Mouse (Mus musculus) large intestine, adult 2 months (tissue): Measurements from ENCODE around the gene Elf2. TPM values are rescaled to one million over a fixed set of nuclear protein-coding genes. Genes with fewer than 3 reads are reported as not detected.
"Not testable (repeated sequence)": the region's sequence is repeated elsewhere in the genome, so short reads cannot be mapped to it uniquely, and the experiment has no call there.

Source experiments
- DNase-seq: peaks from one replicate; pipeline ENCODE4 v3.0.0-alpha.2; 2012; ENCODE audit warnings: low read depth, low spot score
- WGBS: fragments of 180-500 bp; shearing (Covaris S2); methylation state at CpG from one replicate; pipeline ENCODE4 v1.1.7; 2018; 5-methylcytosine and 5-hydroxymethylcytosine counted together
- polyA plus RNA-seq: library from polyadenylated mRNA; depleted of rRNA; stranded (reverse); fragments of >200 nt; gene quantifications from 2 replicates; pipeline ENCODE4 v1.2.3, GENCODE M21; 2012

The Elf2 gene
- polyA plus RNA-seq, 1 experiment: 19.9 TPM

GRCm38 (mm10) chr3:51223556-51223955, 116.9 kb downstream of the Elf2 start:
- DNase-seq: no peak
- 61% methylated on average over 5 of the region's 5 CpGs for WGBS

GRCm38 (mm10) chr3:51222834-51223460, 117.5 kb downstream of the Elf2 start:
- WGBS: 78% methylated on average over 10 of the region's 10 CpGs
- no peak for DNase-seq

- no peak for DNase-seq
- 84% methylated on average over 6 of the region's 6 CpGs for WGBS
Observed at GRCm38 (mm10) chr3:51222302-51222701, 118.2 kb downstream of the Elf2 start.

- WGBS: 37% methylated on average over 8 of the region's 8 CpGs
- no peak for DNase-seq
Observed at GRCm38 (mm10) chr3:51221847-51222246, 118.6 kb downstream of the Elf2 start.

GRCm38 (mm10) chr3:51220846-51221245, 119.6 kb downstream of the Elf2 start:
- 64% methylated on average over 4 of the region's 4 CpGs for WGBS
- DNase-seq: no peak

- DNase-seq: no peak
- WGBS: 91% methylated on average over 5 of the region's 5 CpGs
Observed at GRCm38 (mm10) chr3:51219213-51219612, 121.2 kb downstream of the Elf2 start.

- not testable (repeated sequence) for DNase-seq
- WGBS: 94% methylated on average over 6 of the region's 6 CpGs
Observed at GRCm38 (mm10) chr3:51218385-51218784, 122.1 kb downstream of the Elf2 start.

- DNase-seq: not testable (repeated sequence)
- 83% methylated on average over 8 of the region's 10 CpGs for WGBS
Observed at GRCm38 (mm10) chr3:51216351-51216750, 124.1 kb downstream of the Elf2 start.

- WGBS: 81% methylated on average over 6 of the region's 6 CpGs
- DNase-seq: no peak
Observed at GRCm38 (mm10) chr3:51215681-51216080, 124.8 kb downstream of the Elf2 start.

GRCm38 (mm10) chr3:51213111-51213510, 127.4 kb downstream of the Elf2 start:
- WGBS: 96% methylated on average over 3 of the region's 3 CpGs
- DNase-seq: no peak

GRCm38 (mm10) chr3:51210485-51210884, 130.0 kb downstream of the Elf2 start:
- WGBS: 98% methylated on average over 3 of the region's 3 CpGs
- no peak for DNase-seq

- 74% methylated on average over 7 of the region's 7 CpGs for WGBS
- no peak for DNase-seq
Observed at GRCm38 (mm10) chr3:51209503-51210314, 130.8 kb downstream of the Elf2 start.

- WGBS: 87% methylated on average over 5 of the region's 5 CpGs
- DNase-seq: no peak
Observed at GRCm38 (mm10) chr3:51208633-51209032, 131.8 kb downstream of the Elf2 start.

GRCm38 (mm10) chr3:51206521-51206920, 133.9 kb downstream of the Elf2 start:
- no peak for DNase-seq
- 93% methylated on average over 7 of the region's 7 CpGs for WGBS

GRCm38 (mm10) chr3:51204897-51205296, 135.6 kb downstream of the Elf2 start:
- 95% methylated on average over 14 of the region's 14 CpGs for WGBS
- DNase-seq: no peak

GRCm38 (mm10) chr3:51204441-51204840, 136.0 kb downstream of the Elf2 start:
- 89% methylated on average over 5 of the region's 5 CpGs for WGBS
- no peak for DNase-seq

GRCm38 (mm10) chr3:51203906-51204305, 136.6 kb downstream of the Elf2 start:
- DNase-seq: no peak
- 88% methylated on average over 6 of the region's 6 CpGs for WGBS
